Mouse (Mus musculus) left cerebral cortex, postnatal 4 days (tissue): ENCODE results near the gene Gpr156. TPM values are rescaled to one million over a fixed set of nuclear protein-coding genes. Genes with fewer than 3 reads are reported as not detected.
A peak's percentile ranks its signal among the peaks of the same experiment; 100 is the strongest.

Experiments
- DNase-seq: peaks from one replicate; pipeline ENCODE4 v3.0.0-alpha.2; 2022
- intact Hi-C: fragments of 180-260 bp; cut with DNase I; formaldehyde crosslinking; loops from one replicate; pipeline ENCODE4 v1.15.1; 2025
- total RNA-seq, 2 experiments: library from RNA; stranded (reverse); gene quantifications; 2 replicates each; pipeline ENCODE4 v1.2.3; 2021

The Gpr156 gene
- total RNA-seq, 2 experiments from 2014 or later, result 2.2 to 2.6 TPM

GRCm38 (mm10) chr16:38042160-38042559, 125.9 kb downstream of the Gpr156 start:
- intact Hi-C loops, result no loop called here
- DNase-seq, result no peak

GRCm38 (mm10) chr16:38044551-38044950, 128.3 kb downstream of the Gpr156 start:
- DNase-seq, result peak; percentile 71
- intact Hi-C loops, result no loop called here

GRCm38 (mm10) chr16:38047781-38048558, 131.7 kb downstream of the Gpr156 start:
- no peak for DNase-seq
- intact Hi-C loops, result no loop called here

Other genes with a start within 250 kb of the Gpr156 start
- 10 to 100 TPM; 66.2 to 75.2 TPM for gene Fstl1, start 139.6 kb upstream of the Gpr156 start, total RNA-seq
- not detected for gene Gm36028, start 55.4 kb upstream of the Gpr156 start, total RNA-seq
- gene Lrrc58, start 48.1 kb upstream of the Gpr156 start, total RNA-seq, result 10 to 100 TPM; 94.4 to 98.1 TPM
- 100 to 1,000 TPM; 267 to 269 TPM for gene Gsk3b, start 172.5 kb downstream of the Gpr156 start, total RNA-seq